Mouse (Mus musculus) ES-E14 (cell line): ENCODE measurements around the gene Gm9507. TPM values are rescaled to one million over a fixed set of nuclear protein-coding genes. Genes with fewer than 3 reads are reported as not detected.
"Not testable (repeated sequence)": the region's sequence is repeated elsewhere in the genome, so short reads cannot be mapped to it uniquely, and the experiment has no call there.

Experiments used
- DNase-seq: peaks from one replicate; pipeline ENCODE4 v3.0.0-alpha.2; 2013; ENCODE audit warnings: low read depth, low spot score
- H3K27ac ChIP-seq: 2 replicates; pipeline ENCODE4 v1.5.1; 2012; ENCODE audit warnings: low read depth, mild to moderate bottlenecking, low read length, moderate library complexity, mixed read lengths; ENCODE audit not compliant: poor library complexity, insufficient read depth, severe bottlenecking
- H3K36me3 ChIP-seq: 2 replicates; pipeline ENCODE4 v1.6.1; 2012; ENCODE audit warnings: mild to moderate bottlenecking, low read length, moderate library complexity, mixed read lengths; ENCODE audit not compliant: control insufficient read depth, poor library complexity, insufficient read depth, severe bottlenecking
- H3K4me1 ChIP-seq, 2 experiments: fragments of 150-350 bp in 1 of 2; sonication (generic) in 1 of 2; 2 replicates each; pipeline ENCODE4 v1.6.1; 2012; ENCODE audit warnings: low read length in 2 of 2, mild to moderate bottlenecking in 1 of 2, mixed read lengths in 1 of 2; ENCODE audit not compliant: control insufficient read depth in 2 of 2, insufficient read depth in 2 of 2, poor library complexity in 1 of 2
- H3K4me3 ChIP-seq, 2 experiments: fragments of 150-350 bp in 1 of 2; sonication (generic) in 1 of 2; 2 replicates each; pipeline ENCODE4 v1.5.1; 2012; ENCODE audit warnings: low read length in 2 of 2, low read depth in 1 of 2, mild to moderate bottlenecking in 1 of 2, mixed read lengths in 1 of 2; ENCODE audit not compliant: insufficient read depth in 1 of 2, poor library complexity in 1 of 2, severe bottlenecking in 1 of 2
- H3K9ac ChIP-seq: 2 replicates; pipeline ENCODE4 v1.6.1; 2012; ENCODE audit warnings: low read depth, mild to moderate bottlenecking, low read length, mixed read lengths; ENCODE audit not compliant: poor library complexity, insufficient read depth, severe bottlenecking
- H3K9me3 ChIP-seq: fragments of 150-350 bp; sonication (generic); 2 replicates; pipeline ENCODE4 v1.6.1; 2012; ENCODE audit warnings: low read depth, mild to moderate bottlenecking, low read length; ENCODE audit not compliant: control insufficient read depth, insufficient read depth
- CHD2 ChIP-seq: IDR thresholded peaks from 2 replicates; pipeline ENCODE4 v1.6.1; 2014; ENCODE audit warnings: mild to moderate bottlenecking, low read depth, low read length, inconsistent platforms
- HCFC1 ChIP-seq: IDR thresholded peaks from 2 replicates; pipeline ENCODE4 v1.6.1; 2012; ENCODE audit warnings: low read length, inconsistent platforms, borderline replicate concordance; ENCODE audit not compliant: insufficient read depth
- MAFK ChIP-seq: IDR thresholded peaks from 2 replicates; pipeline ENCODE4 v1.6.1; 2014; ENCODE audit warnings: mild to moderate bottlenecking, low read depth, low read length, inconsistent platforms; ENCODE audit not compliant: insufficient read depth
- ZC3H11A ChIP-seq: IDR thresholded peaks from 2 replicates; pipeline ENCODE4 v1.6.1; 2012; ENCODE audit warnings: low read depth, mild to moderate bottlenecking, inconsistent platforms, low read length, borderline replicate concordance
- ZNF384 ChIP-seq: IDR thresholded peaks from 2 replicates; pipeline ENCODE4 v1.6.1; 2012; ENCODE audit warnings: low read depth, low read length, inconsistent platforms
- in situ Hi-C, 2 experiments: fragments of 600-800 bp; cut with MboI; formaldehyde crosslinking; loops; one replicate each; pipeline ENCODE4 v1.15.1; 2025; ENCODE audit warnings: low sequenced_read_pairs in 2 of 2, inconsistent platforms in 1 of 2; ENCODE audit not compliant: unreplicated experiment in 2 of 2
- total RNA-seq: library from RNA; depleted of rRNA; stranded (reverse); fragments of 300-350 nt; gene quantifications from 2 replicates; pipeline ENCODE4 v1.2.3, GENCODE M21; 2012

Gm9507 gene
- total RNA-seq, 1 experiment = not detected

GRCm38 (mm10) chr10:77797677-77798076 is 14.0 kb downstream of the Gm9507 start:
- no peak overlapping the region for H3K4me3 ChIP-seq

GRCm38 (mm10) chr10:77794976-77795375 is 16.7 kb downstream of the Gm9507 start, which contains the start of gene Gm9639:
Gene Gm9639 (minus strand): TSS chr10:77795076.
- in situ Hi-C loops = no loop called here
- H3K36me3 ChIP-seq = no peaks in the 10 kb centered on the region
- no peaks in the 10 kb centered on the region for H3K9me3 ChIP-seq
- H3K4me1 ChIP-seq = no peaks in the 10 kb centered on the region
- no peak for DNase-seq
- TF ChIP-seq MAFK = no peak
- no peak for TF ChIP-seq HCFC1
- TF ChIP-seq ZNF384 = no peak
- no peak for TF ChIP-seq ZC3H11A
- no peak for TF ChIP-seq CHD2
- H3K27ac ChIP-seq = no peak within 1 kb of the TSS
- no peak within 1 kb of the TSS for H3K4me3 ChIP-seq
- H3K9ac ChIP-seq = no peak within 1 kb of the TSS

More at GRCm38 (mm10) chr10:77797677-77798076, 14.0 kb downstream of the Gm9507 start:
- H3K9me3 ChIP-seq = no peaks in the 10 kb centered on the region
- no peaks in the 10 kb centered on the region for H3K4me1 ChIP-seq
- no peaks in the 10 kb centered on the region for H3K36me3 ChIP-seq
- in situ Hi-C loops = no loop called here
- no peak for TF ChIP-seq HCFC1
- no peak overlapping the region for H3K9ac ChIP-seq
- H3K27ac ChIP-seq = no peak overlapping the region
- no peak for DNase-seq

GRCm38 (mm10) chr10:77788621-77789020 is 23.0 kb downstream of the Gm9507 start:
- no peak overlapping the region for H3K4me3 ChIP-seq
- no peaks in the 10 kb centered on the region for H3K9me3 ChIP-seq
- TF ChIP-seq HCFC1 (no peak), MAFK (no peak), ZC3H11A (no peak), CHD2 (no peak), ZNF384 (no peak)
- no peaks in the 10 kb centered on the region for H3K4me1 ChIP-seq
- H3K36me3 ChIP-seq = no peaks in the 10 kb centered on the region
- in situ Hi-C loops = no loop called here
- H3K27ac ChIP-seq = no peak overlapping the region
- no peak for DNase-seq
- no peak overlapping the region for H3K9ac ChIP-seq

- H3K4me1 ChIP-seq, H3K9ac ChIP-seq, H3K36me3 ChIP-seq, H3K9me3 ChIP-seq, H3K4me3 ChIP-seq, H3K27ac ChIP-seq, in situ Hi-C loops, DNase-seq: not testable (repeated sequence)
Observed at GRCm38 (mm10) chr10:77787876-77788275, 23.8 kb downstream of the Gm9507 start, which contains the start of gene Gm7137. Gene Gm7137 (minus strand): TSS chr10:77788200.

- H3K9ac ChIP-seq, H3K4me1 ChIP-seq, H3K9me3 ChIP-seq, H3K4me3 ChIP-seq, in situ Hi-C loops, DNase-seq, H3K36me3 ChIP-seq, H3K27ac ChIP-seq: not testable (repeated sequence)
Observed at GRCm38 (mm10) chr10:77783396-77783795, 28.2 kb downstream of the Gm9507 start.

GRCm38 (mm10) chr10:77782442-77782841 is 29.2 kb downstream of the Gm9507 start, which contains the start of gene Gm3250:
Gene Gm3250 (minus strand): TSS chr10:77782542.
- DNase-seq, H3K9ac ChIP-seq, H3K4me1 ChIP-seq, H3K4me3 ChIP-seq, in situ Hi-C loops, H3K9me3 ChIP-seq, H3K27ac ChIP-seq, H3K36me3 ChIP-seq: not testable (repeated sequence)

GRCm38 (mm10) chr10:77776844-77777243 is 34.8 kb downstream of the Gm9507 start, which contains the start of gene Gm7138:
Gene Gm7138 (minus strand): TSS chr10:77776944.
- DNase-seq, H3K4me3 ChIP-seq, H3K9ac ChIP-seq, H3K36me3 ChIP-seq, H3K4me1 ChIP-seq, H3K9me3 ChIP-seq, in situ Hi-C loops, H3K27ac ChIP-seq: not testable (repeated sequence)
